Mouse (Mus musculus): Measurements from ENCODE around the gene Gm17409. TPM values are rescaled to one million over a fixed set of nuclear protein-coding genes. Genes with fewer than 3 reads are reported as not detected.

Gm17409 gene
- total RNA-seq (2017) = not detected in 2 replicates

DNA sequence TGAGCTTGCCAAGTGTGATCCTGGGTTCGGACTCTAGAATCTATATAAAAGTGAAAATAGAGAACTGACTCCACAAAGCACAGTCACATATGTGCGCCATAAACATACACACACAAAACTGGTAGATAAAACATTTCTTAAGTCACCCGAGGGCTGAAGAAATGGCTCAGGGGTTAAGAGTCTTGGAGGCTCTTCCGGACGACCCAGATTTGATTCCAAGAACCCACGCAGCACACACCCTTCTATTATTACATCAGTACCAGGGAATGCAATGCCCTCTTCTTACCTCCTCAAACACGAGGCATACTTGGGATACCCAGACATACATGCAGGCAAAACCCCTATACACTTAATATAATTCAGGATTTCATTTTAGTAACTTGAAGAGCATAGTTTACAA lies at the start of gene Gm17409:
TSS of gene Gm17409 (plus strand) at position 301 of the 400 bp plus-strand sequence.
- no peak for ATAC-seq (ENCODE audit: extremely low read depth, insufficient number of reproducible peaks, low FRiP score, poor library complexity, severe bottlenecking)

DNA sequence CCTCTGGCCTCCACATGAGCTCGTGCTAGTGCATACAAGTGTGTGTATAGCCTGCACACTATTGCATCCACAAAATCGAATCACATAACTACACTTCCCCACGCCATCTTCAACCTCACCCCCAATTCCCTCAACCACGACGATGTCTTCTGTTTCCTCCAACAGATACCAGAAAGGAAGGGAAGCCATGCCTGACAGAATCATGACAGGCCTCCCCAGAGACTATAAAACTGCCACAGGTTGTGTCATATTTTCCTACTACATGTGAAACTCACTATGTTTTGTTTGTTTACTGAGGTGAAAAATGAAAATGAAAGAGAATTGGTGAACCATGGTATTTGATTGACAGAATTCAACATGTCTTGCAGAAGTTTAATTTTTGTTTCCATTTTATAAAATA lies 46.6 kb upstream of the Gm17409 start:
- ATAC-seq (ENCODE audit: extremely low read depth, insufficient number of reproducible peaks, low FRiP score, poor library complexity, severe bottlenecking) = peak; percentile 84

DNA sequence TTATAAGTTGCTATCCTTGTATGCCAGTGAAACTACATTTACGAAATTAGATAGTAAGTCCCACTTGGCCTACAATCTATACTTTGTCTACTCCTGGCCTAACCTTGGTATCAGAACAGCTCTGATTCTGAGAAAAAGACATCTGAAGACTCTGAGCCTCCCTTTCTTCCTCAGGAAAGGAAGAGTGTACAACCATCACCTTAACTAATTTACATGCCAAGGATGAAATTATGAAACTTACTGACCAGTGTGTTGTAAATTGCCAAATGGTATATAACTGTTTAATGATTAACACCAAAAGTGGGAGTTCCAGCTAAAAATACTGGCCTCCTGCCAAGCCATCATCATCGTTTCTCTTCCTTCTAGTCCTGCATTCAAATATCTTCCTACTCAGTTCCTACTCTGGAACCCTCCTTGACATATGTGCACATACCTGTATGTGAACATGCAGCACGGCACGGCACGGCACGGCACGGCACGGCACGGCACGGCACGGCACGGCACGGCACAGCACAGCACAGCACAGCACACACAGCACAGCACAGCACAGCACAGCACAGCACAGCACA lies 44.4 kb upstream of the Gm17409 start:
- ATAC-seq (ENCODE audit: extremely low read depth, insufficient number of reproducible peaks, low FRiP score, poor library complexity, severe bottlenecking) = no peak

DNA sequence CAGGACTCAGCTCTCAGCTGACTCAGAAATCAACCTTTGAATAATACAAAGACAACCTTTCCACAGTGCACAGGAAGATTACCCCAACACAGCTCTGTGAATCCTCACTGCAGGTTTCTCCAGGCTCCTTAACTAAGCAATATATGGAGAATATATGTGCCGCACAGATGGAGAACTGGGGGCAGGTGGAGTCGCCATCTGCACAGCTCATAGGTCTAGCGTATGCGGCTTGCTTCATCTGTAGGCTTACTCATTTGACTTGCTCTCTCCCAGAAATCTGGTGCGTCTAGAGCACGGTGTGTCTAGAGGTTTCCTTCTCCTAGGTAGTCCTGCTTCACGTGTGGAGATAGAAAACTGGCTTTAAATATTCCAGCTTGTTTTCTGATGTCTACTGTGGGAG lies 37.7 kb upstream of the Gm17409 start:
- no peak for ATAC-seq (ENCODE audit: extremely low read depth, insufficient number of reproducible peaks, low FRiP score, poor library complexity, severe bottlenecking)

DNA sequence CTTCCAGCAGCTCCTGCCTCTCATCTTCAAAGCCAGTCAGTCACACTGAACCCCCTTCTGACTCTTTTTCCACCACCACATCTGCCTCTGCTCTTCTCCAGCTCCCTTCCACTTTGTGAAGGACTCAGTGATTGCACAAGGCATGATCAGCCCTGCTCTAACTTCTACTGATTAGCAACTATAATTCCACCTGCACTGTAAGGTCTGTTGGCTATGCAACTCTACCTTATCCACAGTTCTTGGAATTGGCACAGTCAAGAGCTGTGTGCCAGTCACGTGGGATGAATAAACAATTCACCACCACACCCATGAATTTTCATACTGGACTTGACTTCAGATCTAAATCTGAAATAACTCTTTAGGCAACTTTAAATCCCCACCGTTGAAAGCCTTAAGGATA lies 36.6 kb upstream of the Gm17409 start:
- no peak for ATAC-seq (ENCODE audit: extremely low read depth, insufficient number of reproducible peaks, low FRiP score, poor library complexity, severe bottlenecking)

DNA sequence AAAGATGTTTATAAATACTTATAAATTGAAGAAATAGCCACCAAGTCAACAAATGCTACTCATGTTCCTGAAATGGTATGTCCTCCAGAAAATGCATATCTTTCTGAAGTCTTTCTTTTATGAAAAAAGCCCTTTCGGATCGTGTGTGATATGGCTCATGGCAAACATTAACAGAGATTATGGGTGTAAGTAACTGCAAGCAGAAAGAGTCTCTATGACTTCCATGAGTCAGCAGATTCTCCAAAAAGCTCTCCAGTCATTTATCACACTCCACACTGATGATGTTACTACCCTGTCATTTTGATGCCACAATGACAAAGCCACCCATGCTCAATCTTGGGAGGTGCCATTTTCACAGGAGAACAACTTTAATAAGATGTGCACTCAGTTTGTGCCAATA lies 35.5 kb upstream of the Gm17409 start:
- no peak for ATAC-seq (ENCODE audit: extremely low read depth, insufficient number of reproducible peaks, low FRiP score, poor library complexity, severe bottlenecking)

DNA sequence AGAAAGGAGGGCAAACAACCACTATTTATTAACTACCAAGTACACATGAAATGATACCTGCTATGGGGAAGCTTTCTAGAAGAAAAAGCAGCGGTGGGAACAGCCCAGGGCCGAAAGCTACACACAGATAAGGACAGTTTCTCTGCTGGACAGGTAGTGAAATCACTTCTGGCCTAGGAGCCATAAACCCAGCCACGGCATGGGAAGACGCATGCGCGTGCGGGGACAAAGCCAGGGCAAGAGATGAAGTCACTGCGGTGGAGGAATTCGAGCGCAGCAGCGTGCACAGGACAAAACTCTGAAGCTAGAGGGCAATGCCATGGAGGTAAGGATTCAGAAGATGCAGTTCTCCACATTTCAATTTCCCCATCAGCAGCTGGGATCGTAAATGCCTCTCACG lies 34.4 kb upstream of the Gm17409 start:
- ATAC-seq (ENCODE audit: extremely low read depth, insufficient number of reproducible peaks, low FRiP score, poor library complexity, severe bottlenecking) = no peak

DNA sequence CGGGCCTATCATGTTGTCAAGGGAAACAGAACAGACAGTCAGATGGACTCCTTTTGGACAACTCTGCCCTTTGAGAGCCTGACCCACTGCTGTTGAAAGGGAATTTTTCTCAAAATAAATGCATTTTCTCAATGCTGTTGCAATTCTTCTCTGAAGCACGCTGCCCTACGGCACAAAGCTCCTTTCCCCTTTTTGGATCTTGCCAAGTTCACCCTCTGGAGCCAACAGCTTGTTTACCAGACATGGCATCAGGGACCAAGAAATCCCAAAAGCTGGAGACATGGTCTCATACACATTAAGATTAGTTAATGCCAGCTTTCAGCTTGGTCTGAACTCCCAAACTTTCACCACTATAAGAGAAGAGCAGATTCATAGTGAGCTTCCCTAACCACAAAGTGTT lies 33.0 kb upstream of the Gm17409 start:
- no peak for ATAC-seq (ENCODE audit: extremely low read depth, insufficient number of reproducible peaks, low FRiP score, poor library complexity, severe bottlenecking)

DNA sequence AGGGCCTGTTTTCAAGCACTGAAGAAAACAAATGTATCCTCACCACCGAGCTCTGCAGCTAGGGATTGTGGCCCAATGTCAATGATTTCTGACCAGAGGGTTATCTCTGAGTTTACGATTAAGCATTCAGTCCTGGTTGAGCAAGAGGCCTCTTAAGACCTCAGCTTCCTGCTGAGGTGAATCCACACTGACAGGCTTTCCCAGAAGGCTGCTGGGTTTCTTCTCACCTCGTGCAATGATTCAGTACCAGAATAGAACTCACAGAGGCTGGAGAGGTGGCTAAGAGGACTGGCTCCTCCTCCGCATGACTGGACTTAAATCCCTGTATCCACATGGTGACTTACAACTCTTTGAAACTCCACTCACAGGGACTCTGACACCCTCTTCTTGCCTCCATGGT lies 26.8 kb upstream of the Gm17409 start:
- ATAC-seq (ENCODE audit: extremely low read depth, insufficient number of reproducible peaks, low FRiP score, poor library complexity, severe bottlenecking) = no peak

DNA sequence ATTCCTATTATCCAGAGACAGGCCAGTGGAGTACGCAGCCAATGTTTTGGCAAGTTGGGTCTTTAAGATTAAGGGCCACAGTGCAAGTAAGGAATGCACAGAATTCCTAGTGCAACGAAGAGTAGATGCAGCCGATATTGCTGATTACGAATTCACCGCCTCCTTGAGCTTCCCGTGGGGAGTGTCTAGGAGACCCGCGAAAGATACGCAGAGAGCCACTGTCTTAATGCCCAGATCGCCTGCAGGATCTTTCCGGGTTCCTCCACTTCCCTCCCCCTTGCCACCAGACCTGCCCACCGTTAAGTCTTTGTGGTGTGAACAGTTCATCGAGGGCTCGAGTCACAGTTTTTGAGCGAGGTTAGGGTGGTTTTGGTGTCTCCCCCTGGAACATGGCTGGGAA lies 22.9 kb upstream of the Gm17409 start:
- no peak for ATAC-seq (ENCODE audit: extremely low read depth, insufficient number of reproducible peaks, low FRiP score, poor library complexity, severe bottlenecking)

DNA sequence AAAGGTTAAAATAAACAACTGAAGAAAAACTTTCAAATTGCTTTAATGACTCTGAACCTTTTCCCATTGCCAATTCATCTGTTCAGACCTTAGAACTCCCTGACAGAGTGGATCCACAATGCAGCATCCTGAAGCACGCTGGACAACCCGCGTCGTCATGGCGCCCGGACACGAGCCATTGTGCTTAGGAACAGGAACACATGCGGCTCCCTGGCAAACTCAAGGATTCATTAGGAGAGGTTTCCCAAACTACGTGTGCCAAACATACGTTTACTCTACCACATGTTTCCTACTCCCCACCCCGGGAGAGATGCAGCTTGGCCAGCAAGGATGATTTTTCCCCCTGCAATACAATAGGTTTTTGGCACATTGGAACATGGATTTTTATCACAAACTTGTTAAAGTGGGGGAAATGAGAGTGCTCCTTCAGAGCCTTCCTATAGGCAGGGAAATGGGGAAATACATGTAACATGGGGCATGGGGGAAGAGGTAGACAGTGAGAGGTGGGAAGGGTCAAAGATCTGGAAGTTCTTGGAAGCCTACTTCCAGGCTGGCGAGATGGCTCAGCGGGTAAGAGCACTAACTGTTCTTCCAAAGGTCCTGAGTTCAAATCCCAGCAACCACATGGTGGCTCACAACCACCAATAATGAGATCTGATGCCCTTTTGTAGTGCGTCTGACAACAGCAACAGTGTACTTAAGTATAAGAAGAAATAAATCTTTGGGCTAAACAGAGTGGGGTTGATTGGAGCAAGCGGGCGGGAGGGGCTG lies 15.6 kb upstream of the Gm17409 start:
- no peak for ATAC-seq (ENCODE audit: extremely low read depth, insufficient number of reproducible peaks, low FRiP score, poor library complexity, severe bottlenecking)

DNA sequence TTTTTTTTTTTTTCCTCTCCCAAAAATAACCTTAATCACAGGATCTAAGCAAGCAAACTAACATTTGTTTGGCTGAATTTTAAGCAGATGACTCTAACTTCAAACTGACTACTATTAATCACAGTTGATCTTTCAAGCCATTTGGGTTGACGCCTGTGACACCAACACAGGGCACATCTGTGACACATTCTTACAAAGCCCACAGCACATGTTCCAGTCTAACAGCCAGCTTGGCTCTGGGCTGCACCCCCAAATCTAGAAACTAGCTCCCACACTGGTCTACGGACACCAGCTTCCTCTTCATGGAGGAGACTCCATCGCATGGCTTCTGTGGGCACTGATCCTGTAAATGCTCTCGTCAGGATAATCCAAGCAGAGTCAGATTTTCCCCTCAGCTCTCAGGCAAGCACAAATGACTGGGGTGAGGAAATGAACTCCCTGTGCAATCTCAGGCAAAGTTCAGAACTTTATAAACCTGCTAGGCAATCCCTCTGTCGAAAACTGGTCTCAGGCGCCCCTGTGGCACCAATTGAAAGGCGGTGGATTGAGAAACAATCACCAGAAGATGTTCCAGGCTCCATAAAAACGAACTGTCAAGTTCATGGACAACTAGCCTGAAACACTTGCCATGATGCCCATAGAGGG lies 13.0 kb upstream of the Gm17409 start:
- ATAC-seq (ENCODE audit: extremely low read depth, insufficient number of reproducible peaks, low FRiP score, poor library complexity, severe bottlenecking) = no peak

DNA sequence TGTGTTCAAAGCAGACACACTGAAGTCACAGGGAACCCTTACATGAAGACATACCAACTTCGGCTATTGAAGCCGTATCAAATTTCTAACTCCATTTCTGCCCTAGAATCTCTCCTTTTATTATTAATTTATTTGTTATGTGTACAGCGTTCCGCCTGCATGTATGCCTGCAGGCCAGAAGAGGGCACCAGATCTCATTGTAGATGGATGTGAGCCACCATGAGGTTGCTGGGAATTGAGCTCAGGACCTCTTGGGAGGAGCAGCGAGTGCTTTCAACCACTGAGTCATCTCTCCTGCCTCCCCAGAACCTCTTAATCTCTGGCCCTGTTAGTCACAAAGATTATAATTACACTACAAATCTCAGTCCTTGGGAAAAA lies 12.4 kb upstream of the Gm17409 start:
- ATAC-seq (ENCODE audit: extremely low read depth, insufficient number of reproducible peaks, low FRiP score, poor library complexity, severe bottlenecking) = no peak

DNA sequence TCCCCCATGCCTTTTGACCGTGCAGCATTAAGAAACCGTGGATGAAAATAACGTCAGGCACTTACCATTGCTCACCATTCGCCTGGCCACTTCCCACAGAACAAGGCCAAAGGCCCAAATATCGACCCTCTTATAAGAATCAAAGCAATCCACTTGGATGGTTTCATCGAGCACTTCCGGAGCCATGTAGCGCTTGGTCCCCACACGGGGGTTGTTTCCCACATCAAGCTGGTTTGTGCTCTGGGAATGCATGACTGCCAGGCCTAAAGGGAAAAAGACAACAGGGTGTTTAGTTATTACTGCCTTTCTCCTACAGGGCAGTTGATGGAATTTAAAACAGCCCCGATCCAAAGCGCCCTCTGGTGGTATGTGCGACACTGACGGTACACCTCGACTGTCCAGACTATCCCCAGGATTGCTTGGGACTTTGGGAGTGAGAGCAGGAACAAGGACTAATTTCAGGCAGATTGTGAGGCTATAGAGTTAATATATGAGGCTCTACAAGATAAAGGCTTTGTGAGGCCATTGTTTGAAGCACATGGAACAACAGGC lies 11.0 kb upstream of the Gm17409 start:
- ATAC-seq (ENCODE audit: extremely low read depth, insufficient number of reproducible peaks, low FRiP score, poor library complexity, severe bottlenecking) = no peak

DNA sequence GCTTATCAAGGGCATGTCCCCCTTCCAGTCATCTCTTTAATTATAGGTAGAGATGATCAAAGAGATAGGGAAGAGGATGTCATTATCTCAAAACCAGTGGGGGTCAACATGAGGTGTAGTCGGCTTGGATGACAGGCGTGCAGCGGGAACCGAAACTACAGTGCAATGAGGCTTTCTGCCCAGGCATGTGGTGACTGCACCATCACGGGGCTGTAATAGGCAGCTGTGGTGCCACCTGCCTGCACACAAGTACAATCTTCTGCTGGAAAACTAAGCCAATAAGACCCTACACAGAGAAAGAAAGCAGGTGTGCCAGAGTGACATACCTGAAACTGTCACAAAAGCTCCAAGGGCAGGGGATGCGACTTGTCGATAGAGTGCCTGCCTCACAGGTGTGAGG lies 374 bp downstream of the Gm17409 start:
- ATAC-seq (ENCODE audit: extremely low read depth, insufficient number of reproducible peaks, low FRiP score, poor library complexity, severe bottlenecking) = no peak

DNA sequence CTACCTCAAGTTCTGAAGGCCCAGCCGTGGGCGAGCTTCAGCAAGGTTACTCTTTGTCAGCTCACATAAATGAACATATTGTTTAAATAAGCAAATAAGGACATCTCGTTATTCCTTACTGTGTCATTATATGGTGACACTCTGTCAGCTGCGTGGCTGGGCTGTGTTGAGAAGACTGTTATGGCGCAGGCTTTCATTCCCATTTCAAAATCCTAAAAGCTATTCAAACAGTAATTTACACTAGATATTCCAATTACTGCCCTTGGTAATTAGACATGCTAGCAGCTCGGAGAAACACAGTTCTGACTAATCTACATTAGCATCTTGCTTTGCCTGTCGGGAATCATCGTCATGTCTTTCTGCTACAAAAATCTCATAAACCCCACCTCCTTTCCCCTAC lies 5.7 kb downstream of the Gm17409 start:
- no peak for ATAC-seq (ENCODE audit: extremely low read depth, insufficient number of reproducible peaks, low FRiP score, poor library complexity, severe bottlenecking)

DNA sequence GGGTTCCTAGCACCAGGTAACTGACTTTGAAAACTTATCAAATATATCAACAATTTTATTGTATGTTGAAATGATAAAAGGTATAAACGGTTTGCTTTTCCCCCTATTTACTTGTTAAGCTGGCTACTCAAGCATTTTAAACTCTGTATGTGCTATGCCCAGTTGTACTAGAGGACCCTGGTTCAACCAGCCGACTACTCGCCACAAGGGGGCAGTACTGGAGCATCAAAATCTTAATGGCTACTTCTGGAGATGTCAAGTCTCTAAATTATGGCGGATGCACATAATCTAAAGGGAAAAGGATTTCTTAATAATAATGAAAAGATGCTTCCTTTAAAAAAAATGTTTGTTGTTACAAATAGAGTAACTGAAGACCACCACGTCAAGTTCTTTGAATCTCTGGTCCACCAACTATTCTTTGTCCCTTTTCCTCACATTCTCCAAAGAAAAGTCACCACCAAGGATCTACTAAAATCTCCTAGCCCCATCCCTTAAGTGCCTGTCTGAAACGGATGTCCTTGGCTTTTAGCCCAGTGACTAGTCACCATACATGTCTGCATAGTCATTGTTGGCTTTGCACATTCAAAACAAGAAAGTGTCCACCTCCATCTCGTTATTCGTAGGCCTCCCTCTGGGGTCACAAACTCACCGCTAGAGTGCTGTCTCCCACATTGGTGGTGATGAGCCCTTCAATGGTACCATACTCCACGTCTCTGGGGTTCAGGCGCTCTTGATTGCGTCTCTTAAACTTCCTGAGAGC lies 7.2 kb downstream of the Gm17409 start:
- no peak for ATAC-seq (ENCODE audit: extremely low read depth, insufficient number of reproducible peaks, low FRiP score, poor library complexity, severe bottlenecking)

DNA sequence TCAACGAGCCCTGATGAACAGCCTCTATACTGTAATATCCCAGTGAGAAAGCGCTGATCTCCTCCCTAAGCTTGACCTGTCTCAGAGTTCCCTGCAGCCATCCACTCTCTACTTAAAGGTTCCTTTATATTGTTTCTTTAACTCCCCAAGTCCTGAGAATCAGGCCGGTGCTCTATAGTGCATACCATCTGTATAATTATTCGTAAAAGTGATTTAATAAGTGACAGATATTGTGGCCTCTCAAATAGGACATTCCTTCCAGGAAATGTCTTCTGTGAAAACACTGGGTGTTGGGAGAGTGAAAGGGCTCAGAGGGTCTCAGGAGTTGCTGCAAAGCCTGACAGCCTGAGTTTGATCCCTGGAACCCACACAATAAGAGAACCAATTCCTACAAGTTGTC lies 8.2 kb downstream of the Gm17409 start:
- no peak for ATAC-seq (ENCODE audit: extremely low read depth, insufficient number of reproducible peaks, low FRiP score, poor library complexity, severe bottlenecking)

DNA sequence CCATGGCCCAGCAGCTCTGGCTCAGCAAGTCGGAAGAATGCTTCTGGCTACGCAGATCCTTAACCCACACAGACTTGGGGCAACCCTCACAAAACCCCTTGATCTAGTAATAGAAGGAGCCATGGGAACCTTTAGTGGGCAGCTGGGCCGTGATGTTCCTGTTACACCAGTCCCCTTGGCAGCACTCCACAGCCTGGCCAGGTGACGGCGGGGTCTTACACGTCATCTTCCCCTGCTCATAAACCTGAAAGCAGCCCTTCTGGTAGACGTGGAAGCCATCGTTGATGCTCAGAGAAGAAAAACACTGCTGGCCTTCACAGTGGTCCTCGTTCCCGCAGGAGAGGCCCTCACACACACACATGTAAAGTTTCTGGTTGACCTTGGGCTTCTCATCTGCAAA lies 9.6 kb downstream of the Gm17409 start:
- no peak for ATAC-seq (ENCODE audit: extremely low read depth, insufficient number of reproducible peaks, low FRiP score, poor library complexity, severe bottlenecking)

DNA sequence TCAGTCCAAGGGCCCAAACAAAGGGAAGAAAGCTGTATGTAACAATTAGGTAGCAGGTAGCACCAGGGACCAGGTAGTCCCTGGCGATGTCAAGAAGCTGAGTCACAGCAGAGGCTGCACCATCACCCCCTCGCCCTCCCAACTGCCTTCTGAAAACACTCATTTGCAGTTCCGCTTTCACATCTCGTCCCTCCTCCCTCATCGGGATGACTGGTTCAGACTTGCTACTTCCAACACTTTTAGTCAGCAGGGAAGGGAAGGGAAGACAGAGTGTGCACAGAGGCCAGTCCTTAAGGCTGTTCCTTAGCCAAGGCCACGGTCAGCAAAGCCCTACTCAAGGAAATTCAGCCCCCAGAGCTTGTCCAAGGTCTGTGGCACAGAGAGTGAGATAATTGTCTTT lies 10.8 kb downstream of the Gm17409 start:
- no peak for ATAC-seq (ENCODE audit: extremely low read depth, insufficient number of reproducible peaks, low FRiP score, poor library complexity, severe bottlenecking)

Measured in neutrophil, adult 5-6 weeks (primary cell).